Mouse (Mus musculus) forebrain, embryonic 16.5 days (tissue): Measurements from ENCODE around the gene Cdk7. TPM values are rescaled to one million over a fixed set of nuclear protein-coding genes. Genes with fewer than 3 reads are reported as not detected.

Source experiments
- ATAC-seq: fragments of 200-750 bp; cut with Nextera tagmentation; 2 replicates; pipeline ENCODE4 v1.8.0; 2017; ENCODE audit warnings: mild to moderate bottlenecking, moderate library complexity
- H3K27ac ChIP-seq: fragments of 300-500 bp; sonication (generic); 2 replicates; pipeline ENCODE4 v1.5.1; 2014; ENCODE audit warnings: low read length, control low read depth
- H3K27me3 ChIP-seq: fragments of 300-500 bp; sonication (generic); replicated peaks from 2 replicates; pipeline ENCODE4 v1.6.1; 2014; ENCODE audit warnings: low read length; ENCODE audit not compliant: control insufficient read depth, insufficient read depth
- H3K36me3 ChIP-seq: fragments of 300-500 bp; sonication (generic); 2 replicates; pipeline ENCODE4 v1.6.1; 2014; ENCODE audit not compliant: control insufficient read depth, insufficient read depth
- H3K4me1 ChIP-seq: fragments of 300-500 bp; sonication (generic); replicated peaks from 2 replicates; pipeline ENCODE4 v1.6.1; 2014; ENCODE audit warnings: low read length; ENCODE audit not compliant: control insufficient read depth, insufficient read depth
- H3K4me2 ChIP-seq: fragments of 300-500 bp; sonication (generic); 2 replicates; pipeline ENCODE4 v1.6.1; 2014; ENCODE audit warnings: mild to moderate bottlenecking, low read length, control low read depth
- H3K4me3 ChIP-seq: fragments of 300-500 bp; sonication (generic); replicated peaks from 2 replicates; pipeline ENCODE4 v1.5.1; 2014; ENCODE audit warnings: mild to moderate bottlenecking, low read length, control low read depth
- H3K9ac ChIP-seq: fragments of 300-500 bp; sonication (generic); replicated peaks from 2 replicates; pipeline ENCODE4 v1.6.1; 2014; ENCODE audit warnings: low read depth, low read length, control low read depth
- H3K9me3 ChIP-seq: fragments of 300-500 bp; sonication (generic); 2 replicates; pipeline ENCODE4 v1.6.1; 2016; ENCODE audit warnings: low read length; ENCODE audit not compliant: control insufficient read depth
- WGBS: fragments of 180-500 bp; shearing (Covaris S2); extraction: QIAGEN DNeasy Blood & Tissue Kit; methylation state at CpG from one replicate; pipeline ENCODE4 v1.1.7; 2014; 5-methylcytosine and 5-hydroxymethylcytosine counted together
- polyA plus RNA-seq: library from polyadenylated mRNA; unstranded; fragments of >200 nt; fragmentation: Nextera tagmentation; extraction: Ambion mirVana; gene quantifications from 2 replicates; pipeline ENCODE4 v1.2.1, GENCODE M21; 2015

The Cdk7 gene
- polyA plus RNA-seq, 1 experiment from 2014 or later = 56.5 TPM

GRCm38 (mm10) chr13:100752529-100752928, 21.8 kb upstream of the Cdk7 start:
- Histone ChIP-seq H3K9ac (no peak overlapping the region), H3K9me3 (no peaks in the 10 kb centered on the region), H3K4me1 (no peaks in the 10 kb centered on the region), H3K4me3 (no peak overlapping the region), H3K36me3 (no peaks in the 10 kb centered on the region), H3K4me2 (no peak overlapping the region), H3K27me3 (no peaks in the 10 kb centered on the region), H3K27ac (no peak overlapping the region)
- 94% methylated on average over 8 of the region's 8 CpGs for WGBS
- ATAC-seq = no peak

GRCm38 (mm10) chr13:100751402-100751801, 20.7 kb upstream of the Cdk7 start:
- Histone ChIP-seq H3K36me3 (no peaks in the 10 kb centered on the region), H3K9ac (no peak overlapping the region), H3K4me3 (no peak overlapping the region), H3K4me1 (no peaks in the 10 kb centered on the region), H3K27me3 (no peaks in the 10 kb centered on the region), H3K4me2 (no peak overlapping the region), H3K27ac (no peak overlapping the region), H3K9me3 (no peaks in the 10 kb centered on the region)
- 85% methylated on average over 3 of the region's 3 CpGs for WGBS
- ATAC-seq = no peak

- H3K4me1 ChIP-seq = no peaks in the 10 kb centered on the region
- H3K4me2 ChIP-seq = no peak overlapping the region
- H3K36me3 ChIP-seq = no peaks in the 10 kb centered on the region
- H3K4me3 ChIP-seq = no peak overlapping the region
- ATAC-seq = no peak
- no peaks in the 10 kb centered on the region for H3K27me3 ChIP-seq
- 87% methylated on average over 5 of the region's 5 CpGs for WGBS
- H3K9ac ChIP-seq = no peak overlapping the region
- H3K9me3 ChIP-seq = no peaks in the 10 kb centered on the region
- H3K27ac ChIP-seq = no peak overlapping the region
Observed at GRCm38 (mm10) chr13:100750799-100751198, 20.1 kb upstream of the Cdk7 start.

GRCm38 (mm10) chr13:100748638-100749037, 17.9 kb upstream of the Cdk7 start:
- no peak overlapping the region for H3K4me2 ChIP-seq
- no peaks in the 10 kb centered on the region for H3K36me3 ChIP-seq
- no peak for ATAC-seq
- no peak overlapping the region for H3K9ac ChIP-seq
- no peaks in the 10 kb centered on the region for H3K27me3 ChIP-seq
- peaks cover 4% of the 10 kb centered on the region for H3K4me1 ChIP-seq
- no peak overlapping the region for H3K4me3 ChIP-seq
- WGBS = 49% methylated on average over 8 of the region's 8 CpGs
- H3K9me3 ChIP-seq = no peaks in the 10 kb centered on the region
- no peak overlapping the region for H3K27ac ChIP-seq

- Histone ChIP-seq H3K9ac (no peak overlapping the region), H3K9me3 (no peaks in the 10 kb centered on the region), H3K27ac (no peak overlapping the region), H3K36me3 (no peaks in the 10 kb centered on the region), H3K27me3 (no peaks in the 10 kb centered on the region), H3K4me2 (no peak overlapping the region), H3K4me3 (no peak overlapping the region), H3K4me1 (peaks cover 7% of the 10 kb centered on the region)
- 89% methylated on average over 3 of the region's 3 CpGs for WGBS
- no peak for ATAC-seq
Observed at GRCm38 (mm10) chr13:100746090-100746489, 15.4 kb upstream of the Cdk7 start.

- peak within 1 kb of the TSS; percentile 69 for H3K4me2 ChIP-seq
- ATAC-seq = peak; percentile 95
- no peaks in the 10 kb centered on the region for H3K27me3 ChIP-seq
- H3K4me1 ChIP-seq = peaks cover 7% of the 10 kb centered on the region
- H3K36me3 ChIP-seq = no peaks in the 10 kb centered on the region
- WGBS = under 1% methylated on average over 52 of the region's 52 CpGs
- peak within 1 kb of the TSS; percentile 81 for H3K27ac ChIP-seq
- H3K9me3 ChIP-seq = no peaks in the 10 kb centered on the region
- peak within 1 kb of the TSS; percentile 70 for H3K9ac ChIP-seq
- H3K4me3 ChIP-seq = peak within 1 kb of the TSS; percentile 60
Observed at GRCm38 (mm10) chr13:100744036-100744744, 13.5 kb upstream of the Cdk7 start, which contains the start of gene Mrps36. Gene Mrps36 (minus strand): TSS chr13:100744659.

- Histone ChIP-seq H3K4me2 (peak overlapping the region; percentile 69), H3K9ac (peak overlapping the region; percentile 70), H3K9me3 (no peaks in the 10 kb centered on the region), H3K36me3 (no peaks in the 10 kb centered on the region), H3K27ac (peak overlapping the region; percentile 81), H3K4me3 (peak overlapping the region; percentile 60), H3K27me3 (no peaks in the 10 kb centered on the region), H3K4me1 (peaks cover 7% of the 10 kb centered on the region)
- WGBS = 68% methylated on average over 11 of the region's 11 CpGs
- peak; percentile 60 for ATAC-seq
Observed at GRCm38 (mm10) chr13:100743346-100744035, 12.8 kb upstream of the Cdk7 start.

- no peak for ATAC-seq
- Histone ChIP-seq H3K9ac (no peak overlapping the region), H3K4me1 (peaks cover 7% of the 10 kb centered on the region), H3K36me3 (no peaks in the 10 kb centered on the region), H3K9me3 (no peaks in the 10 kb centered on the region), H3K27ac (no peak overlapping the region), H3K4me3 (no peak overlapping the region), H3K27me3 (no peaks in the 10 kb centered on the region), H3K4me2 (no peak overlapping the region)
- WGBS = 88% methylated on average over 5 of the region's 5 CpGs
Observed at GRCm38 (mm10) chr13:100742831-100743230, 12.1 kb upstream of the Cdk7 start.

- 92% methylated on average over 2 of the region's 2 CpGs for WGBS
Observed at GRCm38 (mm10) chr13:100732756-100733155, 2.0 kb upstream of the Cdk7 start.

More at GRCm38 (mm10) chr13:100732756-100733155, 2.0 kb upstream of the Cdk7 start:
- Histone ChIP-seq H3K27ac (no peak overlapping the region), H3K4me2 (no peak overlapping the region), H3K4me1 (peaks cover 11% of the 10 kb centered on the region), H3K4me3 (no peak overlapping the region), H3K36me3 (peaks cover 6% of the 10 kb centered on the region), H3K9ac (no peak overlapping the region), H3K27me3 (no peaks in the 10 kb centered on the region), H3K9me3 (no peaks in the 10 kb centered on the region)
- ATAC-seq = no peak
